In the genomic region with DNA sequence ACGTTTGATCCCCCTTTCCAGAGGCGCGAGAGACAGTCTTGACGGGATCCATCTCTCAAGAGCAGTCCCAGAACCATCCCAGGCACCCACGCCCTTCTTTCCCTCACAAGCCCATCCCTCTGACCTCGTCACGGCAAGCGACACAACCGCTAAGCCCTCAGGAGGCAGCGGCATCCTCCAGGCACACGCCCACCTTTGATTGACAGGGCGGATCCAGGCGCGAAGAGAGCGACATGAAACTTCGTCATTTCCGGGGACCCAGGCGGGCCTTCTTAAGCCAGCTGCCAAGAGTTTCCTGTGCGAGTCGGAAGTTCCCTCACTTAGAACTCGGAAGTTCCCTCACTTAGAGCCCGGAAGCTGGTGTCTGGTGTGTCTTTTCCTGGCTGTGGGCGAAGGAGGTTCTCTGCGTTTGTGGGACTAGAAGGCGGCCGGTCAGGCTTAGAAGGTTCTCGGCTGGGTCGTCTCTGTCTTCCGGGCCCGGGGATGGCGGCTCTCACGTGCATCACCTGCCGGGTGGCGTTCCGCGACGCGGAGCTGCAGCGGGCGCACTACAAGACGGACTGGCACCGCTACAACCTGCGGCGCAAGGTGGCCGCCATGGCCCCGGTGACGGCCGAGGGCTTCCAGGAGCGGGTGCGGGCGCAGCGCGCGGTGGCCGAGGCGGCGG, we compare ENCODE assay signal across 8 mouse cellular contexts. TPM values are rescaled to one million over a fixed set of nuclear protein-coding genes. Genes with fewer than 3 reads are reported as not detected.
A peak's percentile ranks its signal among the peaks of the same experiment; 100 is the strongest.
DNase-seq lines count a peak whose midpoint lies in the region; ATAC-seq lines count a peak whose summit lies in the region.

A gene (plus strand): TSS at position 300 of the 667 bp plus-strand sequence.

- H3K4me2 ChIP-seq in heart, embryonic 14.5 days (ENCODE audit: low read length) = peak within 1 kb of the TSS; percentile 94
- peak within 1 kb of the TSS; percentile 92 for H3K4me2 ChIP-seq in liver, embryonic 13.5 days
- H3K4me2 ChIP-seq in stomach, embryonic 16.5 days (ENCODE audit: low read depth, low read length) = peak within 1 kb of the TSS; percentile 92

- peak; percentile 92 for ATAC-seq in CD4-positive, CD25-positive, alpha-beta regulatory T cell, adult 4 months
- ATAC-seq in heart, embryonic 14.5 days (ENCODE audit: insufficient number of reproducible peaks, insufficient read depth, low FRiP score, low read depth) = peak; percentile 95
- peak; percentile 96 for ATAC-seq in liver, embryonic 13.5 days (ENCODE audit: low read depth)
- ATAC-seq in stomach, embryonic 16.5 days (ENCODE audit: insufficient read depth, low FRiP score) = peak; percentile 98

- peak within 1 kb of the TSS; percentile 95 for H3K9ac ChIP-seq in heart, embryonic 14.5 days (ENCODE audit: low read length)
- peak within 1 kb of the TSS; percentile 95 for H3K9ac ChIP-seq in liver, embryonic 13.5 days
- peak within 1 kb of the TSS; percentile 97 for H3K9ac ChIP-seq in stomach, embryonic 16.5 days (ENCODE audit: low read length)

- DNase-seq in c-Kit-negative CD71-positive TER-119-positive erythroid progenitor cells, embryonic 14.5 days (ENCODE audit: low read depth, low spot score) = peak; percentile 89
- peak; percentile 94 for DNase-seq in fibroblast of lung, adult 2 months (ENCODE audit: low read depth)
- peak; percentile 96 for DNase-seq in kidney, postnatal 14 days
- DNase-seq in liver, embryonic 13.5 days = peak; percentile 93
- peak; percentile 93 for DNase-seq in neural tube, embryonic 10.5 days (ENCODE audit: extremely low spot score, low spot score)

- no peaks in the 10 kb centered on the region for H3K27me3 ChIP-seq in heart, embryonic 14.5 days (ENCODE audit: control insufficient read depth, insufficient read depth, low read length)
- H3K27me3 ChIP-seq in liver, embryonic 13.5 days = no peaks in the 10 kb centered on the region
- H3K27me3 ChIP-seq in stomach, embryonic 16.5 days (ENCODE audit: control insufficient read depth, insufficient read depth, low read length) = no peaks in the 10 kb centered on the region

- H3K27ac ChIP-seq in heart, embryonic 14.5 days (replicated peaks in 1 of 2; ENCODE audit: control insufficient read depth in 1 of 2, insufficient read depth in 1 of 2, low read depth in 2 of 2, low read length in 2 of 2) = peak within 1 kb of the TSS; percentile 65 to 89
- peak within 1 kb of the TSS; percentile 94 for H3K27ac ChIP-seq in liver, embryonic 13.5 days
- H3K27ac ChIP-seq in stomach, embryonic 16.5 days (ENCODE audit: low read length) = peak within 1 kb of the TSS; percentile 95

- H3K9me3 ChIP-seq in heart, embryonic 14.5 days (ENCODE audit: control insufficient read depth, low read length) = no peaks in the 10 kb centered on the region
- no peaks in the 10 kb centered on the region for H3K9me3 ChIP-seq in liver, embryonic 13.5 days (replicated peaks)
- no peaks in the 10 kb centered on the region for H3K9me3 ChIP-seq in stomach, embryonic 16.5 days (replicated peaks; ENCODE audit: control insufficient read depth, low read length)

- peaks cover 2 to 14% of the 10 kb centered on the region in 2 experiments; a peak in 2 of 4 replicates for H3K4me1 ChIP-seq in heart, embryonic 14.5 days (ENCODE audit: control insufficient read depth in 2 of 2, insufficient read depth in 2 of 2, low read length in 2 of 2)
- H3K4me1 ChIP-seq in liver, embryonic 13.5 days (replicated peaks) = peaks cover 31% of the 10 kb centered on the region
- peaks cover 14% of the 10 kb centered on the region for H3K4me1 ChIP-seq in stomach, embryonic 16.5 days (ENCODE audit: control insufficient read depth, insufficient read depth, low read length)

- peaks cover 32% of the 10 kb centered on the region for H3K36me3 ChIP-seq in heart, embryonic 14.5 days (ENCODE audit: control insufficient read depth, insufficient read depth, low read length)
- H3K36me3 ChIP-seq in liver, embryonic 13.5 days = peaks cover 22% of the 10 kb centered on the region
- H3K36me3 ChIP-seq in stomach, embryonic 16.5 days (ENCODE audit: control insufficient read depth, insufficient read depth, low read length) = peaks cover 4% of the 10 kb centered on the region; the same call in 1 of the 2 replicates

- WGBS in heart, embryonic 14.5 days = under 1% methylated on average over 57 of the region's 57 CpGs
- under 1% methylated on average over 56 of the region's 57 CpGs for WGBS in liver, embryonic 13.5 days (ENCODE audit: insufficient replicate concordance)
- under 1% methylated on average over 57 of the region's 57 CpGs for WGBS in stomach, embryonic 16.5 days

- H3K4me3 ChIP-seq in heart, embryonic 14.5 days (ENCODE audit: control insufficient read depth in 1 of 2, insufficient read depth in 1 of 2, low read depth in 1 of 2, low read length in 2 of 2) = peak within 1 kb of the TSS; percentile 86 to 88
- peak within 1 kb of the TSS; percentile 99 for H3K4me3 ChIP-seq in liver, embryonic 13.5 days (replicated peaks)
- H3K4me3 ChIP-seq in stomach, embryonic 16.5 days (replicated peaks; ENCODE audit: low read length) = peak within 1 kb of the TSS; percentile 99

RNA-seq across cellular contexts. Expression of the gene that starts here (rescaled TPM):
- polyA plus RNA-seq in CD4-positive, CD25-positive, alpha-beta regulatory T cell, adult 4 months (2017; shearing (Covaris generic)) = 10 to 100 TPM in 1 of 2 experiments, 1 to 10 TPM in 1; 6.3 to 18.1 TPM
- polyA plus RNA-seq in heart, embryonic 14.5 days (2014; fragmentation: Nextera tagmentation; extraction: Ambion mirVana) = 17.7 and 24.4 TPM in 2 replicates
- 15.3 and 16.0 TPM in 2 replicates for polyA plus RNA-seq in liver, embryonic 13.5 days (2015; fragmentation: Nextera tagmentation; extraction: Ambion mirVana)
- 17.8 and 20.9 TPM in 2 replicates for polyA plus RNA-seq in stomach, embryonic 16.5 days (2015; fragmentation: Nextera tagmentation; extraction: Ambion mirVana)

Comparison
In these comparisons a context has a peak if more than half of its experiments do, and no peak if none do; other contexts are left out.
1. Peak in every context shown above with its lines: DNase-seq, ATAC-seq, H3K4me3 ChIP-seq and H3K27ac ChIP-seq.